Mouse (Mus musculus): ENCODE measurements around the gene Hvcn1. TPM values are rescaled to one million over a fixed set of nuclear protein-coding genes. Genes with fewer than 3 reads are reported as not detected.
"Not testable (repeated sequence)": the region's sequence is repeated elsewhere in the genome, so short reads cannot be mapped to it uniquely, and the experiment has no call there.

The Hvcn1 gene
- polyA plus RNA-seq, 1 experiment from 2014 or later = 4.4 TPM

DNA sequence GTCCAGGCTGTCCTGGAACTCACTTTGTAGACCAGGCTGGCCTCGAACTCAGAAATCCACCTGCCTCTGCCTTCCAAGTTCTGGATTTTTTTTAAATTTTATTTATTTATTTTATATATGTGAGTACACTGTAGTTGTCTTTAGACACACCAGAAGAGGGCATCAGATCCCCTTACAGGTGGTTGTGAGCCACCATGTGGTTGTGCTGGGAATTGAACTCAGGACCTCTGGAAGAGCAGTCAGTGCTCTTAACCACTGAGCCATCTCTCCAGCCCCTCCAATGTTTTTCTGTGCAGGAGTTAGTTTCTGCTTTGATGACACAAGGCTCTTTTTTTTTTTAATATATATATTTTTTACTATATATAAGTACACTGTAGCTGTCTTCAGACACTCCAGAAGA lies 6.2 kb downstream of the Hvcn1 start:
- WGBS = 96% methylated on average over 1 of the region's 1 CpGs
- not testable (repeated sequence) for H3K27ac ChIP-seq (ENCODE audit: low read length); H3K9ac ChIP-seq (ENCODE audit: low read length); H3K4me3 ChIP-seq (ENCODE audit: low read length); H3K4me1 ChIP-seq (replicated peaks; ENCODE audit: control insufficient read depth, insufficient read depth, low read length); H3K9me3 ChIP-seq (ENCODE audit: control insufficient read depth, low read length); ATAC-seq (ENCODE audit: low read depth); H3K4me2 ChIP-seq (ENCODE audit: low read depth, low read length); H3K27me3 ChIP-seq (ENCODE audit: control insufficient read depth, insufficient read depth, low read depth, low read length); H3K36me3 ChIP-seq (ENCODE audit: control insufficient read depth, insufficient read depth, low read length)

- H3K4me1 ChIP-seq (replicated peaks; ENCODE audit: control insufficient read depth, insufficient read depth, low read length) = peaks cover 6% of the 10 kb centered on the region
- no peak overlapping the region for H3K27ac ChIP-seq (ENCODE audit: low read length)
- H3K36me3 ChIP-seq (ENCODE audit: control insufficient read depth, insufficient read depth, low read length) = no peaks in the 10 kb centered on the region
- H3K4me2 ChIP-seq (ENCODE audit: low read depth, low read length) = no peak overlapping the region
- H3K9ac ChIP-seq (ENCODE audit: low read length) = no peak overlapping the region
- H3K27me3 ChIP-seq (ENCODE audit: control insufficient read depth, insufficient read depth, low read depth, low read length) = no peaks in the 10 kb centered on the region
- H3K4me3 ChIP-seq (ENCODE audit: low read length) = no peak overlapping the region
- no peak for ATAC-seq (ENCODE audit: low read depth)
- WGBS = 90% methylated on average over 6 of the region's 6 CpGs
- no peaks in the 10 kb centered on the region for H3K9me3 ChIP-seq (ENCODE audit: control insufficient read depth, low read length)
These were observed 7.3 kb downstream of the Hvcn1 start for GRCm38 (mm10) chr5:122213861-122214260.

- Histone ChIP-seq H3K36me3 (ENCODE audit: control insufficient read depth, insufficient read depth, low read length) (no peaks in the 10 kb centered on the region), H3K27ac (ENCODE audit: low read length) (no peak overlapping the region), H3K4me2 (ENCODE audit: low read depth, low read length) (no peak overlapping the region), H3K9ac (ENCODE audit: low read length) (no peak overlapping the region), H3K9me3 (ENCODE audit: control insufficient read depth, low read length) (no peaks in the 10 kb centered on the region), H3K4me1 (replicated peaks; ENCODE audit: control insufficient read depth, insufficient read depth, low read length) (no peaks in the 10 kb centered on the region), H3K4me3 (ENCODE audit: low read length) (no peak overlapping the region), H3K27me3 (ENCODE audit: control insufficient read depth, insufficient read depth, low read depth, low read length) (no peaks in the 10 kb centered on the region)
- WGBS = 92% methylated on average over 6 of the region's 6 CpGs
- no peak for ATAC-seq (ENCODE audit: low read depth)
These were observed 11.0 kb downstream of the Hvcn1 start for GRCm38 (mm10) chr5:122217636-122218035.

DNA sequence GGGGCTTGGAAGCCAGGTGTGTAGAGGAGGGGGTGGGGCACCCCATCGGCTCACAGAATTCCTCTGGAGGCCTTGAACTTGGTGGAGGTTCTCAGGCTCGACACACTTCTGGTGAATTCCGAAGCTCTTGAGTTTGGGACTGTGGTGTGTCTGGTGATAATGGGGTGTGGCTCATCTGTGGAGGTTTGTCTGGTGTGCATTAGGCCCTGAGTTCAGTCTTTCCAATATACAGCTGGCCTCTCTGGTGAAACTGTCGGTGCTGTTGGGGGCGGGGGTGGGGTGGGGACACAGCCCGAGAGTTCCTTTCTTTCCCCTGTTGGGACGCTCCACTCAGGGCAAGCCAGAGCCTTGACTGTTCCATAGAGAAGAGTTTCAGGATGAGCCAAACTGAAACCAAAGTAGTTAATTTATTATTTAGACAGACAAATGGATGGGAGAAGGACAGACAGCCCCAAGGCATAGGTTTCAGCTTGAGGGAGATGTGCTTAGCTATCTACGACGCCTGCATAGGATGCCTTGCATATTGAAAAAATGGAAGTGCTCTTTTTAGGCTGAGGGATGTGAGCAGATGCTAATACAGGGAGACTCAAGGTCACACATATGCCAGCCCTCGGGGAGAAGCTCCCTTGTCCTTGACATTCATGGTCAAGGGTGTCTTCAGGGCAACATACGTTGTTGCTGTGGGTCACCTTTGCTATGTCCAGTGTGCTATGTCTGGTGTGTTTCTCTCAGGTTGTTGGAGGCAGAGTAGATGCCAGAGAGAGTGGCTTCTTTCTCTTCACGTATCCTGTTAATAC lies 11.7 kb downstream of the Hvcn1 start:
- Histone ChIP-seq H3K36me3 (ENCODE audit: control insufficient read depth, insufficient read depth, low read length) (no peaks in the 10 kb centered on the region), H3K4me2 (ENCODE audit: low read depth, low read length) (no peak overlapping the region), H3K9ac (ENCODE audit: low read length) (no peak overlapping the region), H3K4me1 (replicated peaks; ENCODE audit: control insufficient read depth, insufficient read depth, low read length) (no peaks in the 10 kb centered on the region), H3K27ac (ENCODE audit: low read length) (no peak overlapping the region), H3K27me3 (ENCODE audit: control insufficient read depth, insufficient read depth, low read depth, low read length) (no peaks in the 10 kb centered on the region), H3K4me3 (ENCODE audit: low read length) (no peak overlapping the region), H3K9me3 (ENCODE audit: control insufficient read depth, low read length) (no peaks in the 10 kb centered on the region)
- no peak for ATAC-seq (ENCODE audit: low read depth)
- WGBS = 81% methylated on average over 12 of the region's 12 CpGs

DNA sequence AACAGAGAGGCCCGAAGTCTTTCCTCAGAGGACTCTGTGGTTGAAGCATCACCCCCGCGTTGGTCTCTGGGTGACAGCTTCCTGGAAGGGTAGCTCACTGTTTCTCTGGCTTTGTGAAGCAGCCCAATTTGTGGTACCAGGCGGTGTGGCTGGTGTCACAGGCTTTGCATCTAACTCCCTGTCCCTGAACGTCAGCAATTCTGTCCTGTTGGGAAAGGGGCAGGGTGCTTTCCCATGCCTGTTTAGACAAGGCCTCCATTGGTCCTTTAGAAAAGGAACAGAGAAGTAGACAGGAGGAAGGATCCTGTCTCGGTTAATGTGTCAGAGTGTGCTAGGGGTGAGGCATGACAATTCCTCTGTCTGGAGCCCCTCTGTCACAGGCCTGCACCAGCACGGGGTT lies 12.3 kb downstream of the Hvcn1 start:
- Histone ChIP-seq H3K4me1 (replicated peaks; ENCODE audit: control insufficient read depth, insufficient read depth, low read length) (no peaks in the 10 kb centered on the region), H3K9me3 (ENCODE audit: control insufficient read depth, low read length) (no peaks in the 10 kb centered on the region), H3K4me3 (ENCODE audit: low read length) (no peak overlapping the region), H3K9ac (ENCODE audit: low read length) (no peak overlapping the region), H3K36me3 (ENCODE audit: control insufficient read depth, insufficient read depth, low read length) (no peaks in the 10 kb centered on the region), H3K27me3 (ENCODE audit: control insufficient read depth, insufficient read depth, low read depth, low read length) (no peaks in the 10 kb centered on the region), H3K4me2 (ENCODE audit: low read depth, low read length) (no peak overlapping the region), H3K27ac (ENCODE audit: low read length) (no peak overlapping the region)
- no peak for ATAC-seq (ENCODE audit: low read depth)
- 75% methylated on average over 7 of the region's 7 CpGs for WGBS

GRCm38 (mm10) chr5:122219655-122220629 lies 13.3 kb downstream of the Hvcn1 start:
- WGBS = 45% methylated on average over 18 of the region's 18 CpGs
- H3K27ac ChIP-seq (ENCODE audit: low read length) = no peak overlapping the region
- H3K4me2 ChIP-seq (ENCODE audit: low read depth, low read length) = no peak overlapping the region
- no peaks in the 10 kb centered on the region for H3K9me3 ChIP-seq (ENCODE audit: control insufficient read depth, low read length)
- no peaks in the 10 kb centered on the region for H3K36me3 ChIP-seq (ENCODE audit: control insufficient read depth, insufficient read depth, low read length)
- no peak overlapping the region for H3K4me3 ChIP-seq (ENCODE audit: low read length)
- H3K27me3 ChIP-seq (ENCODE audit: control insufficient read depth, insufficient read depth, low read depth, low read length) = no peaks in the 10 kb centered on the region
- H3K9ac ChIP-seq (ENCODE audit: low read length) = no peak overlapping the region
- H3K4me1 ChIP-seq (replicated peaks; ENCODE audit: control insufficient read depth, insufficient read depth, low read length) = no peaks in the 10 kb centered on the region; the same call in 1 of the 2 replicates
- no peak for ATAC-seq (ENCODE audit: low read depth)

GRCm38 (mm10) chr5:122221085-122221484 lies 14.5 kb downstream of the Hvcn1 start:
- no peaks in the 10 kb centered on the region for H3K9me3 ChIP-seq (ENCODE audit: control insufficient read depth, low read length)
- H3K27ac ChIP-seq (ENCODE audit: low read length) = no peak overlapping the region
- H3K36me3 ChIP-seq (ENCODE audit: control insufficient read depth, insufficient read depth, low read length) = no peaks in the 10 kb centered on the region
- H3K9ac ChIP-seq (ENCODE audit: low read length) = no peak overlapping the region
- no peaks in the 10 kb centered on the region; the same call in 1 of the 2 replicates for H3K4me1 ChIP-seq (replicated peaks; ENCODE audit: control insufficient read depth, insufficient read depth, low read length)
- ATAC-seq (ENCODE audit: low read depth) = no peak
- 87% methylated on average over 4 of the region's 4 CpGs for WGBS
- no peak overlapping the region for H3K4me2 ChIP-seq (ENCODE audit: low read depth, low read length)
- no peak overlapping the region for H3K4me3 ChIP-seq (ENCODE audit: low read length)
- no peaks in the 10 kb centered on the region for H3K27me3 ChIP-seq (ENCODE audit: control insufficient read depth, insufficient read depth, low read depth, low read length)

- WGBS = 84% methylated on average over 2 of the region's 2 CpGs
- Histone ChIP-seq H3K36me3 (ENCODE audit: control insufficient read depth, insufficient read depth, low read length) (no peaks in the 10 kb centered on the region), H3K4me1 (replicated peaks; ENCODE audit: control insufficient read depth, insufficient read depth, low read length) (no peaks in the 10 kb centered on the region; the same call in 1 of the 2 replicates), H3K9me3 (ENCODE audit: control insufficient read depth, low read length) (peaks cover 3% of the 10 kb centered on the region), H3K27ac (ENCODE audit: low read length) (no peak overlapping the region), H3K4me3 (ENCODE audit: low read length) (no peak overlapping the region), H3K9ac (ENCODE audit: low read length) (no peak overlapping the region), H3K4me2 (ENCODE audit: low read depth, low read length) (no peak overlapping the region), H3K27me3 (ENCODE audit: control insufficient read depth, insufficient read depth, low read depth, low read length) (no peaks in the 10 kb centered on the region)
- no peak for ATAC-seq (ENCODE audit: low read depth)
These were observed 17.7 kb downstream of the Hvcn1 start for GRCm38 (mm10) chr5:122224291-122224690.

DNA sequence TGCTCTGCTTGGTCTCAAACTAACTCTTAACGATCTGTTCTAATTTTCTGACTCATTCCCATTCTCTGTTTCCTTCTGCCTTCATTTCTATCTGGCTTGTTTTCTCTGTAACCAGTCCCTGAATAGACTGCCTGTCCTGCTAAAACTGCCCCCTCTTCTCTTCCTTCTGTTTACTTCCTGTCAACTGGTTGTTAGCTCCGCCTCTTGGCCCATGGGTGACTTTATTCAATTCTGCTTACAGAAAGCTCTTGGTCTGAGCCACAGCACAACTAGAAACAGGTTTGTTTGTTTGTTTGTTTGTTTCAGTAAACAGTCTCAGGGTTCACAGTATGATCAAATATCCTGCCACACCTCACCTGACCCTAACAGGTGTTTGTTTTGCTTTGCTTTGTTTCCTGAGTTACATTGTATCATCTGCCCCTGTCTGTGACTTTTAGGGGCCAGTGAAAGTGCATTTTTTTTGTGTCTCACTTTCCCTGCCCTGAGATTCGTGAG lies 21.7 kb downstream of the Hvcn1 start:
- H3K27ac ChIP-seq (ENCODE audit: low read length) = no peak overlapping the region
- ATAC-seq (ENCODE audit: low read depth) = no peak
- H3K27me3 ChIP-seq (ENCODE audit: control insufficient read depth, insufficient read depth, low read depth, low read length) = no peaks in the 10 kb centered on the region
- no peak overlapping the region for H3K4me3 ChIP-seq (ENCODE audit: low read length)
- peaks cover 3% of the 10 kb centered on the region for H3K9me3 ChIP-seq (ENCODE audit: control insufficient read depth, low read length)
- H3K36me3 ChIP-seq (ENCODE audit: control insufficient read depth, insufficient read depth, low read length) = no peaks in the 10 kb centered on the region
- no peak overlapping the region for H3K4me2 ChIP-seq (ENCODE audit: low read depth, low read length)
- no peaks in the 10 kb centered on the region; the same call in 1 of the 2 replicates for H3K4me1 ChIP-seq (replicated peaks; ENCODE audit: control insufficient read depth, insufficient read depth, low read length)
- H3K9ac ChIP-seq (ENCODE audit: low read length) = no peak overlapping the region
- WGBS = 76% methylated on average over 3 of the region's 3 CpGs
